Mouse (Mus musculus): Measurements from ENCODE around the gene Lpo. TPM values are rescaled to one million over a fixed set of nuclear protein-coding genes. Genes with fewer than 3 reads are reported as not detected.

Lpo gene
- total RNA-seq, 2 experiments from 2014 or later = not detected

DNA sequence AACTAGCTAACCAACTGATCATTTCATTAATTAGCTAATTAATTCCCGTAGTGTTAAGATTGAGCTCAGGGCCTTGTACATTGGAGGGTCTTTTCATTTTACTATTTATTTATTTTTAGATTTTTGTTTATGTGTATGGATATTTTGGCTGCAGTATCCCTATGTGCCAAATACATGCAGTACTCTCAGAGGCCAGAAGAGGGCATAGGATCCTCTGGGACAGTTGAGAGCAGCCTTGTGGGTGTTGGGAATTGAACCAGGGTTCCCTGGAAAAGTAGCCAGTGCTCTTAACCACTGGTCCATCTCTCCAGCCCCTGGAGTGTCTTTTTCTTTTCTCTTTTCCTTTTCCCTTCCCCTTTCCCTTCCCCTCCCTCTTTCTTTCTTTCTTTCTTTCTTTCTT is 22.6 kb downstream of the Lpo start:
- DNase-seq (ENCODE audit: low spot score) = peak; percentile 18

GRCm38 (mm10) chr11:87802621-87803020 is 25.5 kb downstream of the Lpo start:
- DNase-seq (ENCODE audit: low spot score) = no peak

DNA sequence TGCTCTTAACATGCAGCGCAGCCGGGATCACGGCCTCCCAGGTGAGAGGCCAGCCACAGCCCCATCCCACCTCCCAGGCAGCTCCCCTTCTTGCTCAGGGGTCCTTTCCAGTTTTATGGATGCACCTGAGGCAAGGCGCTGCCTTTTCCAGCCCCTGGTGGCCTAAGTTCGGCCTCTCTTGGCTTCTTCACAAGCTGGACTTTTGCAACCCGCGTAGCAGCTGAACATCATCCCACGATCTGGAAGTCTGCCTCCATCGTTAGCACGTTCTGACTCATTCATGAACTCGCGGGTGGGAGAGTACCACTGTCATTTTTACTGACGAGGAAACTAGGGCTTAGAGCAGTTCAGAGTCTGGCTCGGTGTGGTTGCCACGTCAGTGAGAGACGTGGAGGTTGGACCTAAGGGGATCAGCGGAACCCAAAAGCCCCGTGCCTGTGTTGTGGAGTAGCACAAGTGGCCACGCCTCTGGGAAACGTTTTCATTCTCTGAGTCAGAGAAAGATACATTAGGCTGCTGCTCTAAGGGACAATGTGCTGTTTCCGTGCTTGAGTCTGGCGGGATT is 26.3 kb downstream of the Lpo start:
- DNase-seq (ENCODE audit: low spot score) = peak; percentile 38

DNA sequence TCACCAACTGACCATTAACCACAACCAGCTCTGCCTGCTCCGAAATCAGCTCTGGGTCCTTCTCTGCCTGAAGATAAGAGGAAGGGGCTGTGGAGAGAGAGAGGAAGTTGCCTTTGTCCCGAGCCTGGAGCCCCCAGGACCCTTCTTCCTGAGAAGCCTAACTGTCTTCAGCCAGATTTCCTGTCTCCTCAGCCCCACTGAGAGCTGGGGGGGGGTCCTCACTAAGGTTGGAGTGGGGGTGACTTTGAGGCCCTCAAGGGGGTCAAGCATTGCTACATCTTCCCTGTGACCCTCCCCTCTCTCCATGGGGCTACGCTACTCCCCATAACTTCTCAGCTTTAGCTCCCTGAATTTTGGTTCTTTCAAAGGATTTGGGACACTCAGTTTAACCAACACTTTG is 34.6 kb downstream of the Lpo start, which contains the start of gene Mpo:
Gene Mpo (plus strand): TSS at position 122 of the 400 bp plus-strand sequence.
- DNase-seq (ENCODE audit: low spot score) = no peak

DNA sequence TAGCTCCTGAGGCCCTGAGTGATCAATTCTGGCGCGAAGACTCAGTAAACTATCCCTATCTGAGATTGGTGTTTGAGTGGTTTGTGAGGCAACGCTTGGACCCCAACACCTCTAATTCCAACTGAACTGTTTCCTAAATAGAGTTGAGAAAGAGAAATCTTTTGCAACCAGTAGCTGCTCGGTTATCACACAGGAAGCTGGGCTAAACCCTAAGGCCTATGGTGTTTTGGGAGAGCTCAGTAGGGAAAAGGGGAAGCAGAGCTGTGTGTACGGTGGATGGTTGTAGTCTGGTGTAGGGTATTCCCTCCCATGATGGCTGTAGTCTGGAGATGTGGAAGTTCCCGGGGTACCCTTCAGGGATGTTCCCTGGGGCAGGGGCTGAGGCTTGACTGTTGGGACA is 38.0 kb downstream of the Lpo start:
- DNase-seq (ENCODE audit: low spot score) = no peak

- DNase-seq (ENCODE audit: low spot score) = no peak
Measured at GRCm38 (mm10) chr11:87780130-87780529, 48.0 kb downstream of the Lpo start.

DNA sequence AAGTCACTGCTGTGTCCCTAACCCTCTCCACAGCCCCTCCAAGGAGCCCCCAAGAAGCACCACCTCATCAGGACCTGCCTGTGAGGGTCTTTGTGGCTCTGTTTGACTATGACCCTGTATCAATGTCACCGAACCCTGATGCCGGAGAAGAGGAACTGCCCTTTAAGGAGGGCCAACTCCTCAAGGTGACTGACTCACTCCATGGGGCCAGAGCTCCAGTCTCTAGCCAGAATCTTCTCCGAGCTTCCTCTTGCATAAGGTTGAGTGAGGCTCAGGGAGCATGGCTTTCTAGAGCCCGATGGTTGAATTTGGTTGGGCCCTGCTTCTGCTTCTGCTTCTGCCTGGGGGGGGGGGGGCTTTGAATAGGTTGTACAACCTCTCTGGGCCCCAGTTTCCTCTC is 48.7 kb downstream of the Lpo start:
- DNase-seq (ENCODE audit: low spot score) = no peak

DNA sequence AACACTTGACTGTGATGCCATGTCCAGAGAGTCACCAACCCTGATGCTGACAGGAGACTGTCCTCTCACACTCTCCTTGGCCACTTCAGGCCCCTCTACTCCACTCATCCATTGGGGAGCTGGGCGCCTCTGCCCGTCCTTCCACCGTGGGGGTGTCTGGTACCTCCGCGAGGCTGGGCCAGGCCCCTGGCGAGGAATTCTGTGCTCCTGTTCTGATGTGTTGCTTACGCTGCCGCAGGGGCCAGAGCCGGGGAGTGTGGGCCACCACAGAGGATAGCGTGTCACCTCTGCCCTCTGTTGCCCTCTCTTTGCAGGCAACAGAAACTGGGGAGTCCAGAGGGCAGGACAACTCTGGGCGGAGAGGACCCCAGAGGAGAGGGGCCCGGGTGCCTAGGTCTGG is 49.2 kb downstream of the Lpo start:
- no peak for DNase-seq (ENCODE audit: low spot score)

GRCm38 (mm10) chr11:87778100-87778765 is 49.9 kb downstream of the Lpo start:
- no peak for DNase-seq (ENCODE audit: low spot score)

- no peak for DNase-seq (ENCODE audit: low spot score)
Measured at GRCm38 (mm10) chr11:87772354-87772753, 55.7 kb downstream of the Lpo start.

DNA sequence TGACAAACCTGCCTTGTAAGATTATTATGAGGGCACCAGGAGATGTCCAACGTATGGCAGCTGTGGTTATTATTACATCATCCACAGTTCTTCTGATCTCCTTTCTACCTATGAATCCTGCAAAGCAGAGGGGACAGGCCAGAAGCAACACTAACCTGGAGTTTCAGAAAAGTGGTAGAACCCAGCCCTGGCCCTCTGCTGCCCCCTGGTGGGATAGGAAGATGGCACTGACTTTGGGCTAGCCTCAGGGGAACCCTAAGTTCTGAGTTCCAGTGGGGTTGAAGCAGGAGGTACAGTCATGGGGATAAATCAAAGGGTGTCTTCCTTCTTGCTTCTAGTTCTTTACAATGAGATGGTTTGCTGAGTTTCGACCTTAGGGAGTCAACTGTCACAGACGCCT is 57.1 kb downstream of the Lpo start:
- peak; percentile 59 for DNase-seq (ENCODE audit: low spot score)

DNA sequence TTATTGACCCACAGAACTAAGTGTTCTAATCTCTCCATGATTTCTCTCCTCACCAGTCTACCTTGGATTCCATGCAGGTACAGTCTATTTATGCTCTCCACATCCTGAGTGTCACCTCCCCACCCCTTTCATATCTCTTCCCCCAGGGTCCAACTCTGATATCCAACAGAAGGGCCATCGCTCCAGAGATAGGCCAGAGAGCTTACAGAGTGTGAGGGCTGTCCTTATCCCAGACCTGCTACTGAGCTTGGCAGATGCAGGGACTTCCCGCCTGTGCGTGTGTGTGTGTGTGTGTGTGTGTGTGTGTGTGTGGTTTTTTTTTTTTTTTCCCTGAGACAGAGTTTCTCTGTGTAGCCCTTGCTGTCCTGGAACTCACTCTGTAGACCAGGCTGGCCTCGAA is 59.3 kb downstream of the Lpo start:
- DNase-seq (ENCODE audit: low spot score) = no peak

- DNase-seq (ENCODE audit: low spot score) = no peak
Measured at GRCm38 (mm10) chr11:87763988-87764876, 63.9 kb downstream of the Lpo start.

GRCm38 (mm10) chr11:87763511-87763987 is 64.5 kb downstream of the Lpo start:
- no peak for DNase-seq (ENCODE audit: low spot score)

GRCm38 (mm10) chr11:87762702-87763385 is 65.2 kb downstream of the Lpo start:
- no peak for DNase-seq (ENCODE audit: low spot score)

DNA sequence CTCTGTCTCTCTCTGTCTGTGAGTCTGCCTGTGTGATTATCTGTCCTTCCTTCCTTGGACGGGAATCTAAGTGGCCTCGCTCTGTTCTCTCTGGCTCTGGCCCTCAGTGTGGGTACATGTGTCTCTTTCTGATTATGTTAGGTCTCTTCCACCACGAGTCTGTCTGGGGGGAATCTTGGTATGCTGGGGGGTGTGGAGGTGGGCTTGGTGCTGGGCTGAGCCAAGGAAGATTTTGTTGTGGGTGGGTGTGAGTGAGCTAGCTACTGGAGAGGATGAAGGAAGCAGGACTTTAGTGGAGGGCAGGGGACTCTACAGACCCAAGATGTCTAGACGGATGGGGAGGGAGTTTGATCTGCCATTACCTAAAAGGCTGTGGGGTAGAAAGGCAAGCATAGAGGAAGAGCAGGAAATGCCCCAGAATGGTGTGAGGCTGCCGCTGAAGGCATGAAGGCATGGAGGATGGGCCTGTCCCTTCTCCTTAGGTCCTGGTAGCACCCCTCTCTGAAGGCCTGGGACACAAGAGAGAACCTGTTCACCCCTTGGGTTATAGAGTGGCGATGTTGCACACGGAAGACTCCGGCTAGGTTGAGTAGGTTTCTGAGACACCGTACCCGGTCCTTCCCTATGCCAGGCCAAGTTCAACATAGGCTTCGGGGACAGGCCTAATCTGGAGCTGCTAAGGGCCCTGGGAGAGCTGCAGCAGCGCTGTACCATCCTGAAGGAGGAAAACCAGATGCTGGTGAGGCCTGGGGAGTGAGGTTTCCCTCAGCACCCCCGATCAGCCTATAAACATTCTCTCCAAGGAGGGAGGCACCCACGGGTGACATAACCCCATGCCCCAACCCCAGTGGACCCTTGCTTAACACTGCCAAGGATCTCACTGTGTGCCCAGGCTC is 66.0 kb downstream of the Lpo start:
- no peak for DNase-seq (ENCODE audit: low spot score)

- DNase-seq (ENCODE audit: low spot score) = no peak
Measured at GRCm38 (mm10) chr11:87761181-87761721, 66.8 kb downstream of the Lpo start.

DNA sequence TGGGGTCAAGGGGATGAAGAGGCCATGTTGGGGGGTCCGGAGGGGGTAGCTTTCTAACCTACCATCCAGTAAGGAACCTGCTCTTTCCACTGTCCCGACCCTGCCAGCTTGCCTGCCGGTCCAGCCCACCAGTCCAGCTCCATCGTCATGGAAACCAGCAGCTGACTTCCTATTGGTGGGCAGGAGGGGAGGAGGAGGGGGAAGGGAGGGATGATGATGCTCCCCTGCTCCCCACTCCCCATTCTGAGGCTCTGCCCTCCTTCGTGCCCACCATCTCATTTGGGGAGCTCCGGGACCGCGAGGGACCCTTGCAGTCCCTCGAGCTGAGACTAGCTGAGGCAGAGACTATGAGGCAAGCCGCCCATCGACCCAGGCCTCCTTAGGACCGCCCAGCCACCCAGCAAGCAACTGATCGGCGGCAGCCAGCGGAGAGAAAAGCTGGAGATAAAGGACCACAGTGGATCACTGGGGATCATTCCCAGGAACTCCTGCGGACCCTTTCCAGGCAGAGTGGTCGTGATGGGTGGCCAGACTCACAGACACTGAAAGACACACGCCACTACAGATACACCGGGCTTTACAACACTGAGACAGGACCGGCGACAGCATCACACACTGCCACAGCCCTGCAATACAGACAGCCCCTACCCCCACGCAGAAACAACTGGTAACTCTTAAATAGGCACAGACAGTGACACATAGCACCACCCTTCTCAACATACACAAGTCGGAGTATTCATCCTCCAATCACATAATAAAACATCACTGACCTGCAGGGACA is 67.6 kb downstream of the Lpo start, which contains the start of gene Tspoap1:
Gene Tspoap1 (plus strand): TSS at position 241 of the 781 bp plus-strand sequence.
- no peak for DNase-seq (ENCODE audit: low spot score)

DNA sequence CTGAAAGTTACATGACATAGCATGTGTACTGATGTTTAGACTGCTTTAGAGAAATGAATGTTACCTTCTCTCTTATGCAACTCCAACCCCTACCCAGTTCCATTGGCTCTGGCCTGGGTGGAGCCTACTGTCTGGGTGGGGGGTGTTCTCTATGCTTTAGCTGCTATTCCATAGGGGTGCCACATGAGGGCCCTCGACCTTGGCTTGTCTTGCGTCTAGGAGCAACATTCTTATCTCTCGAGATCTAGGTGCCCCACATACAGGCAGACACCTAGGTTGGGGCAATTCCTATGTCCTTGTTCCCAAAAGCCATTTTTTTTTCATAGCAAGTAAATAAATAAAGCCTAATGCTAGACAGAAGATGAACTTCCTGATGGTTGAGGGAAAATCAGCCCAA is 68.5 kb downstream of the Lpo start:
- no peak for DNase-seq (ENCODE audit: low spot score)
